Mouse (Mus musculus): Measurements from ENCODE around the gene Hps4. TPM values are rescaled to one million over a fixed set of nuclear protein-coding genes. Genes with fewer than 3 reads are reported as not detected.

The Hps4 gene
- polyA plus RNA-seq, 2 experiments = 7.5 to 10.6 TPM

- Histone ChIP-seq H3K9me3 (ENCODE audit: control insufficient read depth, low read length) (no peaks in the 10 kb centered on the region), H3K27ac (no peak overlapping the region), H3K4me2 (ENCODE audit: low read depth) (no peak overlapping the region), H3K9ac (replicated peaks) (no peak overlapping the region), H3K36me3 (replicated peaks; ENCODE audit: control insufficient read depth, insufficient read depth, low read depth) (no peaks in the 10 kb centered on the region; the same call in 1 of the 2 replicates), H3K4me3 (ENCODE audit: insufficient read depth in 1 of 2, low read depth in 2 of 2, low read length in 2 of 2) (no peak overlapping the region), H3K27me3 (ENCODE audit: control insufficient read depth, insufficient read depth, low read length) (no peaks in the 10 kb centered on the region), H3K4me1 (replicated peaks; ENCODE audit: control insufficient read depth in 2 of 2, insufficient read depth in 2 of 2, low read length in 1 of 2) (peaks cover 15 to 29% of the 10 kb centered on the region in 2 experiments)
- WGBS (ENCODE audit: insufficient replicate concordance) = 46% methylated on average over 6 of the region's 6 CpGs
- DNase-seq (ENCODE audit: low read depth in 3 of 3, low spot score in 3 of 3) (no peak), ATAC-seq (ENCODE audit: insufficient read depth) (no peak)
- TF ChIP-seq EP300 (IDR thresholded peaks at IDR 0.05; ENCODE audit: low read depth) = no peak
- no peak for TF ChIP-seq CTCF (IDR thresholded peaks at IDR 0.05; ENCODE audit: low read depth)
Observed at GRCm38 (mm10) chr5:112355493-112355892, 12.6 kb downstream of the Hps4 start.

DNA sequence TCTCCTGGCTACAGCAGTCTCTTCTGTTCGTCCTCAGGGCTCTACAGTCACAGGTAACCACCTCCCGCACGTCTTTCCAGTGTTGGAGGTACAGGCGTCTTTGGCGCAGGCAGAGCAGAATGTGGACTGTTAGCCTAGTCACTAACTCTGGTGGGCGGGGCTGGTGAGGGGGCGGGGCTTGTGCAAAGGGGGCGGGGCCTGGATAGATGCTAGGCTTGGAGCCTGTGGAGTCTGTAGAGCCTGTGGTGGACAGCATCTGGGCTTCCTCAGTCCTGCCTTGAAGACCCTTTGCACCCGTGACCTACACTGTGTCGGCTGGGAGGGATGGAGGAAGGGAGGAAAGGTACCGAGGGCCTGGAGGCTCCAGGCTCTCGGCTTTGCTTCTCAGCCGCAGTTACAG, 13.0 kb downstream of the Hps4 start, which contains the start of gene Gm6583:
Gene Gm6583 (minus strand): TSS at position 124 of the 400 bp plus-strand sequence.
- no peaks in the 10 kb centered on the region for H3K9me3 ChIP-seq (ENCODE audit: control insufficient read depth, low read length)
- H3K9ac ChIP-seq (replicated peaks) = no peak within 1 kb of the TSS
- H3K27me3 ChIP-seq (ENCODE audit: control insufficient read depth, insufficient read depth, low read length) = no peaks in the 10 kb centered on the region
- no peak for TF ChIP-seq EP300 (IDR thresholded peaks at IDR 0.05; ENCODE audit: low read depth)
- no peak for TF ChIP-seq CTCF (IDR thresholded peaks at IDR 0.05; ENCODE audit: low read depth)
- WGBS (ENCODE audit: insufficient replicate concordance) = 48% methylated on average over 13 of the region's 13 CpGs
- DNase-seq (ENCODE audit: low read depth in 3 of 3, low spot score in 3 of 3) (no peak), ATAC-seq (ENCODE audit: insufficient read depth) (peak; percentile 39; the same call in 1 of the 2 replicates)
- H3K27ac ChIP-seq = no peak within 1 kb of the TSS
- no peaks in the 10 kb centered on the region for H3K36me3 ChIP-seq (replicated peaks; ENCODE audit: control insufficient read depth, insufficient read depth, low read depth)
- peaks cover 15 to 30% of the 10 kb centered on the region in 2 experiments for H3K4me1 ChIP-seq (replicated peaks; ENCODE audit: control insufficient read depth in 2 of 2, insufficient read depth in 2 of 2, low read length in 1 of 2)
- no peak within 1 kb of the TSS for H3K4me2 ChIP-seq (ENCODE audit: low read depth)
- H3K4me3 ChIP-seq (ENCODE audit: insufficient read depth in 1 of 2, low read depth in 2 of 2, low read length in 2 of 2) = no peak within 1 kb of the TSS

DNA sequence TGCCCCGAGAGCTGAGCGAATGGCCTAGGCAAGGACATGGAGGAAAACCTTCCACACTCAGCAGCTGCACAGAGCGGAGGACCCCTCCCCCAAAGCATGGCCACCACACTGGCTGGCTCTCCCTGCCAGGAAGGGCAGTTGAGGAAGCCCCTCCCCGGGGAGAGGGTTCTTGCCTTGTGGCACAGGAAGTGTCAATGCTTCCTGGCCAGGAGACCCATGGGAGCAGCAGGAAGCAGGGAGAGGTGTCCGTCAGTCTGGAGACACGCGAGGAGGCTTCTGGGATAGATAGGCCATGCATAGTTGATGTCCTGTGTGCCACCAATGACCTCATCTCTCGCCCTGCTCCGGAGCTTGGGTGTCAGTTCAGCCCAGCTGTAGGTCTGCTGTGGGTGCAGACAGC, 13.4 kb downstream of the Hps4 start:
- Histone ChIP-seq H3K36me3 (replicated peaks; ENCODE audit: control insufficient read depth, insufficient read depth, low read depth) (no peaks in the 10 kb centered on the region), H3K9me3 (ENCODE audit: control insufficient read depth, low read length) (no peaks in the 10 kb centered on the region), H3K4me3 (ENCODE audit: insufficient read depth in 1 of 2, low read depth in 2 of 2, low read length in 2 of 2) (no peak overlapping the region), H3K9ac (replicated peaks) (no peak overlapping the region), H3K4me1 (replicated peaks; ENCODE audit: control insufficient read depth in 2 of 2, insufficient read depth in 2 of 2, low read length in 1 of 2) (peaks cover 15 to 30% of the 10 kb centered on the region in 2 experiments), H3K4me2 (ENCODE audit: low read depth) (no peak overlapping the region), H3K27me3 (ENCODE audit: control insufficient read depth, insufficient read depth, low read length) (no peaks in the 10 kb centered on the region), H3K27ac (no peak overlapping the region)
- TF ChIP-seq EP300 (IDR thresholded peaks at IDR 0.05; ENCODE audit: low read depth) (no peak), CTCF (IDR thresholded peaks at IDR 0.05; ENCODE audit: low read depth) (no peak)
- ATAC-seq (ENCODE audit: insufficient read depth) (no peak), DNase-seq (ENCODE audit: low read depth in 3 of 3, low spot score in 3 of 3) (no peak)
- 76% methylated on average over 9 of the region's 9 CpGs for WGBS (ENCODE audit: insufficient replicate concordance)

GRCm38 (mm10) chr5:112359520-112359919, 16.6 kb downstream of the Hps4 start:
- H3K27ac ChIP-seq = peak overlapping the region; percentile 57
- peak overlapping the region in 1 of 2 experiments; percentile 20; a peak in 2 of 4 replicates for H3K4me3 ChIP-seq (ENCODE audit: insufficient read depth in 1 of 2, low read depth in 2 of 2, low read length in 2 of 2)
- H3K4me1 ChIP-seq (replicated peaks; ENCODE audit: control insufficient read depth in 2 of 2, insufficient read depth in 2 of 2, low read length in 1 of 2) = peaks cover 15 to 30% of the 10 kb centered on the region in 2 experiments
- peak overlapping the region; percentile 40 for H3K9ac ChIP-seq (replicated peaks)
- no peaks in the 10 kb centered on the region; the same call in 1 of the 2 replicates for H3K36me3 ChIP-seq (replicated peaks; ENCODE audit: control insufficient read depth, insufficient read depth, low read depth)
- H3K27me3 ChIP-seq (ENCODE audit: control insufficient read depth, insufficient read depth, low read length) = no peaks in the 10 kb centered on the region
- H3K9me3 ChIP-seq (ENCODE audit: control insufficient read depth, low read length) = no peaks in the 10 kb centered on the region
- 16% methylated on average over 4 of the region's 4 CpGs for WGBS (ENCODE audit: insufficient replicate concordance)
- H3K4me2 ChIP-seq (ENCODE audit: low read depth) = peak overlapping the region; percentile 59
- peak; percentile 86 for ATAC-seq (ENCODE audit: insufficient read depth)
- TF ChIP-seq EP300 (IDR thresholded peaks at IDR 0.05; ENCODE audit: low read depth) (peak; percentile 85), CTCF (IDR thresholded peaks at IDR 0.05; ENCODE audit: low read depth) (no peak)
- peak; percentile 53 to 63 (median 57) for DNase-seq (ENCODE audit: low read depth in 3 of 3, low spot score in 3 of 3)

DNA sequence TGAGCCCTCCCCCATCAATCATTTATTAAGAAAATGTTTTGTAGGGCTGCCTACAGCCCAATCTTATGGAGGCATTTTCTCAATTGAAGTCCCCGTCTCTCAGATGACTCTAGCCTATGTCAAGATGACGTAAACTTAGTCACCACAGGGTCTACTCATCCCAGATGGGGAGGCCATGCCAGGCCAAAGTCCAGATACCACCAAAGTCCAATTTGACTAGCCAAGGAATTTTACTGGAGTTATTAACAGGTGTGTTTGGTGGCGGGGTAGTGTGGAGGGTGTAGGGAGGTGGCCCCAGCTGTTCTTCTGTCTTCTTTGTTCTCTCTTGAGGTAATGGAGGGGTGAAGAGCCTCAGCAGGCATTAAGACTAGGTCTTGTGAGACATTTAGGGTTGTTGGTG, 17.2 kb downstream of the Hps4 start:
- H3K4me2 ChIP-seq (ENCODE audit: low read depth) = peak overlapping the region; percentile 59

More for the DNA sequence above, 17.2 kb downstream of the Hps4 start:
- TF ChIP-seq EP300 (IDR thresholded peaks at IDR 0.05; ENCODE audit: low read depth) (no peak), CTCF (IDR thresholded peaks at IDR 0.05; ENCODE audit: low read depth) (no peak)
- 63% methylated on average over 3 of the region's 3 CpGs for WGBS (ENCODE audit: insufficient replicate concordance)
- no peak for DNase-seq (ENCODE audit: low read depth in 3 of 3, low spot score in 3 of 3)
- Histone ChIP-seq H3K9ac (replicated peaks) (no peak overlapping the region; the same call in 1 of the 2 replicates), H3K4me1 (replicated peaks; ENCODE audit: control insufficient read depth in 2 of 2, insufficient read depth in 2 of 2, low read length in 1 of 2) (peaks cover 15 to 30% of the 10 kb centered on the region in 2 experiments), H3K9me3 (ENCODE audit: control insufficient read depth, low read length) (no peaks in the 10 kb centered on the region), H3K36me3 (replicated peaks; ENCODE audit: control insufficient read depth, insufficient read depth, low read depth) (no peaks in the 10 kb centered on the region; the same call in 1 of the 2 replicates), H3K27me3 (ENCODE audit: control insufficient read depth, insufficient read depth, low read length) (no peaks in the 10 kb centered on the region), H3K27ac (peak overlapping the region; percentile 55), H3K4me3 (ENCODE audit: insufficient read depth in 1 of 2, low read depth in 2 of 2, low read length in 2 of 2) (no peak overlapping the region)
- no peak for ATAC-seq (ENCODE audit: insufficient read depth)
